Mouse (Mus musculus) E14TG2a.4 (cell line): ENCODE measurements around the gene Srp54c.
"Not testable (repeated sequence)": the region's sequence is repeated elsewhere in the genome, so short reads cannot be mapped to it uniquely, and the experiment has no call there.

ENCODE experiments used
- CTCF ChIP-seq: conservative IDR thresholded peaks from 2 replicates; pipeline ENCODE4 v1.5.1; 2014; ENCODE audit warnings: low read length
- NANOG ChIP-seq: IDR thresholded peaks from 2 replicates; pipeline ENCODE4 v1.6.1; 2014; ENCODE audit warnings: borderline replicate concordance, low read length, mixed read lengths

DNA sequence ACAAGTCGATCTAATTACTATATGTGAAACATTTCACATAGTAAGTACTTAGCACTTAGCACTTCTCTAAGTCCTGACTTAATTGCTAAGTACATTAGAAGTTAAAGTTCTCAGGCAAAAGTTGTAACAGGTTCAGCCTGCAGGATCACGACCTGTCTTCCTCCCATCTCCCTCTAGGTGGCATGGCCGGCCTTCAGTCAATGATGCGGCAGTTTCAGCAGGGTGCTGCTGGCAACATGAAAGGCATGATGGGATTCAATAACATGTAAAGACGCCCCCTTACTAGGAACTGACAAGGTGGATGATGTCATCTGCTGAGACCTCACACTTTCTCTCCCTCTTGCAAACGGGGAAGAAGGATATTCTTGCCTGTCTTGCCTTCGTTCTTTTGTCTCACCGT is 32.0 kb downstream of the Srp54c start:
- not testable (repeated sequence) for TF ChIP-seq CTCF, NANOG
